Mouse (Mus musculus): ENCODE measurements around the gene Neu3. TPM values are rescaled to one million over a fixed set of nuclear protein-coding genes. Genes with fewer than 3 reads are reported as not detected.
"Not testable (repeated sequence)": the region's sequence is repeated elsewhere in the genome, so short reads cannot be mapped to it uniquely, and the experiment has no call there.

Gene Neu3
- polyA plus RNA-seq, 1 experiment from 2014 or later = 2.9 TPM

GRCm38 (mm10) chr7:99825511-99825910, 2.7 kb downstream of the Neu3 start:
- H3K9ac ChIP-seq (ENCODE audit: low read depth, low read length) = peak overlapping the region; percentile 52
- H3K36me3 ChIP-seq (ENCODE audit: control insufficient read depth, insufficient read depth, low read length) = no peaks in the 10 kb centered on the region
- 59% methylated on average over 9 of the region's 9 CpGs for WGBS (ENCODE audit: insufficient replicate concordance)
- H3K4me3 ChIP-seq (ENCODE audit: low read depth, low read length) = peak overlapping the region; percentile 4; the same call in 1 of the 2 replicates
- H3K27ac ChIP-seq (ENCODE audit: low read depth, low read length) = peak overlapping the region; percentile 54; the same call in 1 of the 2 replicates
- H3K27me3 ChIP-seq (ENCODE audit: control insufficient read depth, insufficient read depth, low read length) = no peaks in the 10 kb centered on the region; the same call in 1 of the 2 replicates
- H3K9me3 ChIP-seq (replicated peaks; ENCODE audit: control insufficient read depth, low read length) = no peaks in the 10 kb centered on the region
- peak overlapping the region; percentile 53 for H3K4me2 ChIP-seq
- peaks cover 28% of the 10 kb centered on the region for H3K4me1 ChIP-seq (ENCODE audit: control insufficient read depth, insufficient read depth, low read length)
- ATAC-seq (replicated peaks; ENCODE audit: insufficient number of reproducible peaks, low FRiP score, low TSS enrichment) = no peak

- 23% methylated on average over 16 of the region's 16 CpGs for WGBS (ENCODE audit: insufficient replicate concordance)
- peak; percentile 55; the same call in 1 of the 2 replicates for ATAC-seq (replicated peaks; ENCODE audit: insufficient number of reproducible peaks, low FRiP score, low TSS enrichment)
- Histone ChIP-seq H3K9ac (ENCODE audit: low read depth, low read length) (peak overlapping the region; percentile 52), H3K4me1 (ENCODE audit: control insufficient read depth, insufficient read depth, low read length) (peaks cover 28% of the 10 kb centered on the region), H3K4me2 (peak overlapping the region; percentile 53), H3K4me3 (ENCODE audit: low read depth, low read length) (no peak overlapping the region), H3K9me3 (replicated peaks; ENCODE audit: control insufficient read depth, low read length) (no peaks in the 10 kb centered on the region), H3K27ac (ENCODE audit: low read depth, low read length) (peak overlapping the region; percentile 54), H3K27me3 (ENCODE audit: control insufficient read depth, insufficient read depth, low read length) (no peaks in the 10 kb centered on the region; the same call in 1 of the 2 replicates), H3K36me3 (ENCODE audit: control insufficient read depth, insufficient read depth, low read length) (no peaks in the 10 kb centered on the region)
Measured at GRCm38 (mm10) chr7:99824649-99825483, 3.4 kb downstream of the Neu3 start.

GRCm38 (mm10) chr7:99823045-99823663, 5.1 kb downstream of the Neu3 start:
- no peak overlapping the region for H3K4me2 ChIP-seq
- no peak overlapping the region for H3K4me3 ChIP-seq (ENCODE audit: low read depth, low read length)
- H3K36me3 ChIP-seq (ENCODE audit: control insufficient read depth, insufficient read depth, low read length) = no peaks in the 10 kb centered on the region
- WGBS (ENCODE audit: insufficient replicate concordance) = 85% methylated on average over 10 of the region's 10 CpGs
- H3K9ac ChIP-seq (ENCODE audit: low read depth, low read length) = no peak overlapping the region
- ATAC-seq (replicated peaks; ENCODE audit: insufficient number of reproducible peaks, low FRiP score, low TSS enrichment) = no peak
- peaks cover 25% of the 10 kb centered on the region for H3K4me1 ChIP-seq (ENCODE audit: control insufficient read depth, insufficient read depth, low read length)
- no peaks in the 10 kb centered on the region for H3K27me3 ChIP-seq (ENCODE audit: control insufficient read depth, insufficient read depth, low read length)
- no peak overlapping the region for H3K27ac ChIP-seq (ENCODE audit: low read depth, low read length)
- H3K9me3 ChIP-seq (replicated peaks; ENCODE audit: control insufficient read depth, low read length) = no peaks in the 10 kb centered on the region

- Histone ChIP-seq H3K9ac (ENCODE audit: low read depth, low read length) (no peak overlapping the region), H3K4me2 (peak overlapping the region; percentile 35; the same call in 1 of the 2 replicates), H3K9me3 (replicated peaks; ENCODE audit: control insufficient read depth, low read length) (no peaks in the 10 kb centered on the region), H3K27ac (ENCODE audit: low read depth, low read length) (peak overlapping the region; percentile 32; the same call in 1 of the 2 replicates), H3K36me3 (ENCODE audit: control insufficient read depth, insufficient read depth, low read length) (no peaks in the 10 kb centered on the region), H3K4me3 (ENCODE audit: low read depth, low read length) (no peak overlapping the region), H3K27me3 (ENCODE audit: control insufficient read depth, insufficient read depth, low read length) (no peaks in the 10 kb centered on the region), H3K4me1 (ENCODE audit: control insufficient read depth, insufficient read depth, low read length) (peaks cover 26% of the 10 kb centered on the region)
- WGBS (ENCODE audit: insufficient replicate concordance) = 71% methylated on average over 5 of the region's 5 CpGs
- ATAC-seq (replicated peaks; ENCODE audit: insufficient number of reproducible peaks, low FRiP score, low TSS enrichment) = 0 out of 2 replicates have a peak, but pooled peaks have one; percentile 42
Measured at GRCm38 (mm10) chr7:99822426-99822825, 5.8 kb downstream of the Neu3 start.

GRCm38 (mm10) chr7:99821953-99822352, 6.3 kb downstream of the Neu3 start:
- Histone ChIP-seq H3K4me2 (peak overlapping the region; percentile 35; the same call in 1 of the 2 replicates), H3K4me1 (ENCODE audit: control insufficient read depth, insufficient read depth, low read length) (peaks cover 26% of the 10 kb centered on the region), H3K9me3 (replicated peaks; ENCODE audit: control insufficient read depth, low read length) (no peaks in the 10 kb centered on the region), H3K27me3 (ENCODE audit: control insufficient read depth, insufficient read depth, low read length) (no peaks in the 10 kb centered on the region), H3K4me3 (ENCODE audit: low read depth, low read length) (no peak overlapping the region), H3K36me3 (ENCODE audit: control insufficient read depth, insufficient read depth, low read length) (no peaks in the 10 kb centered on the region), H3K9ac (ENCODE audit: low read depth, low read length) (no peak overlapping the region), H3K27ac (ENCODE audit: low read depth, low read length) (peak overlapping the region; percentile 32; the same call in 1 of the 2 replicates)
- no peak for ATAC-seq (replicated peaks; ENCODE audit: insufficient number of reproducible peaks, low FRiP score, low TSS enrichment)
- 63% methylated on average over 2 of the region's 2 CpGs for WGBS (ENCODE audit: insufficient replicate concordance)

GRCm38 (mm10) chr7:99818181-99818725, 10.0 kb downstream of the Neu3 start:
- not testable (repeated sequence) for H3K9me3 ChIP-seq (replicated peaks; ENCODE audit: control insufficient read depth, low read length); H3K36me3 ChIP-seq (ENCODE audit: control insufficient read depth, insufficient read depth, low read length); ATAC-seq (replicated peaks; ENCODE audit: insufficient number of reproducible peaks, low FRiP score, low TSS enrichment); H3K27me3 ChIP-seq (ENCODE audit: control insufficient read depth, insufficient read depth, low read length); H3K4me3 ChIP-seq (ENCODE audit: low read depth, low read length); H3K27ac ChIP-seq (ENCODE audit: low read depth, low read length); H3K9ac ChIP-seq (ENCODE audit: low read depth, low read length); H3K4me2 ChIP-seq
- 20% methylated on average over 9 of the region's 9 CpGs for WGBS (ENCODE audit: insufficient replicate concordance)
- peaks cover 11% of the 10 kb centered on the region; the same call in 1 of the 2 replicates for H3K4me1 ChIP-seq (ENCODE audit: control insufficient read depth, insufficient read depth, low read length)

- Histone ChIP-seq H3K27ac (ENCODE audit: low read depth, low read length) (no peak overlapping the region), H3K9me3 (replicated peaks; ENCODE audit: control insufficient read depth, low read length) (no peaks in the 10 kb centered on the region), H3K4me3 (ENCODE audit: low read depth, low read length) (no peak overlapping the region), H3K27me3 (ENCODE audit: control insufficient read depth, insufficient read depth, low read length) (no peaks in the 10 kb centered on the region), H3K9ac (ENCODE audit: low read depth, low read length) (no peak overlapping the region), H3K4me2 (no peak overlapping the region), H3K4me1 (ENCODE audit: control insufficient read depth, insufficient read depth, low read length) (peaks cover 3% of the 10 kb centered on the region; the same call in 1 of the 2 replicates), H3K36me3 (ENCODE audit: control insufficient read depth, insufficient read depth, low read length) (no peaks in the 10 kb centered on the region)
- WGBS (ENCODE audit: insufficient replicate concordance) = 83% methylated on average over 11 of the region's 11 CpGs
- no peak for ATAC-seq (replicated peaks; ENCODE audit: insufficient number of reproducible peaks, low FRiP score, low TSS enrichment)
Measured at GRCm38 (mm10) chr7:99813394-99813793, 14.8 kb downstream of the Neu3 start.

GRCm38 (mm10) chr7:99811661-99812060, 16.6 kb downstream of the Neu3 start:
- 90% methylated on average over 4 of the region's 4 CpGs for WGBS (ENCODE audit: insufficient replicate concordance)

More at GRCm38 (mm10) chr7:99811661-99812060, 16.6 kb downstream of the Neu3 start:
- Histone ChIP-seq H3K4me1 (ENCODE audit: control insufficient read depth, insufficient read depth, low read length) (no peaks in the 10 kb centered on the region), H3K9ac (ENCODE audit: low read depth, low read length) (no peak overlapping the region), H3K27ac (ENCODE audit: low read depth, low read length) (no peak overlapping the region), H3K4me3 (ENCODE audit: low read depth, low read length) (no peak overlapping the region), H3K27me3 (ENCODE audit: control insufficient read depth, insufficient read depth, low read length) (no peaks in the 10 kb centered on the region), H3K36me3 (ENCODE audit: control insufficient read depth, insufficient read depth, low read length) (no peaks in the 10 kb centered on the region), H3K9me3 (replicated peaks; ENCODE audit: control insufficient read depth, low read length) (no peaks in the 10 kb centered on the region), H3K4me2 (no peak overlapping the region)
- no peak for ATAC-seq (replicated peaks; ENCODE audit: insufficient number of reproducible peaks, low FRiP score, low TSS enrichment)
